Mouse (Mus musculus) spleen, adult 2 months (tissue): ENCODE measurements around the gene Pde11a.
A peak's percentile ranks its signal among the peaks of the same experiment; 100 is the strongest.

Experiments used
- CTCF ChIP-seq: fragments of 200-500 bp; IDR thresholded peaks from 2 replicates; pipeline ENCODE4 v1.5.1; 2011; ENCODE audit warnings: mild to moderate bottlenecking, inconsistent platforms; ENCODE audit not compliant: insufficient read depth, insufficient read length, insufficient replicate concordance; ENCODE audit errors: extremely low read depth
- POLR2A ChIP-seq: fragments of 200-500 bp; IDR thresholded peaks from 2 replicates; pipeline ENCODE4 v1.6.1; 2011; ENCODE audit warnings: low read depth, low read length, inconsistent platforms

DNA sequence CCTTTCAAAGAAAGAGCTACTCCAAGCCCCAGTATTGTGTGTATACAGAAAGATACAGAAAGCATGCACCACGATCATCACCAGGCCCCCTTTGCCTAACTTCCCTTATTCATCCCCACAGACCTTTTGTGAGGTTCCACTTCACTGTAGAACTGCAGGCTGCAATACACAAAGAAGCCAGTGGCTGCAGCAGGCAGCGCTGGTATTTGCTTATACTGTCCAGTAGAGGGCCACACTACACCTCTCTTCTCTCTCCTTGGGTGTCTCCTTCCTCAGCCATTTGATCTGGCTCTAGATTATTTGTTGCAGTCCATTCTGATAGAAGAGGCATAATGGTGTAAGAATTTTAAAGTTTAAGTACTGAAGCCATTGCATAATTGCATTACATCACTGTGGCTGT lies 353.4 kb downstream of the Pde11a start:
- TF ChIP-seq POLR2A = no peak
- peak; percentile 89; the same call in 1 of the 2 replicates for TF ChIP-seq CTCF
